21 mouse cellular contexts compared by ENCODE assay signal in genomic region chr3:157321834-157322233, GRCm38 (mm10).
A peak's percentile ranks its signal among the peaks of the same experiment; 100 is the strongest.
DNase-seq lines count a peak whose midpoint lies in the region; ATAC-seq and TF ChIP-seq lines count a peak whose summit lies in the region.
"Had no signal": no experiment of that assay in that cellular context is flagged by ENCODE, and none has a peak within 500 bp of the region (broad histone marks: within the 10 kb centered on the region; RNA-seq: fewer than 3 reads in every experiment).

No protein-coding gene starts in this region.

- H3K4me2 ChIP-seq in hindbrain, embryonic 12.5 days (replicated peaks): no peak overlapping the region
- no peak overlapping the region for H3K4me2 ChIP-seq in hindbrain, postnatal 0 days (ENCODE audit: low read depth, low read length)
- H3K4me2 ChIP-seq: embryonic facial prominence, embryonic 15.5 days; hindbrain, embryonic 15.5 days had no signal

- H3K27ac ChIP-seq in hindbrain, embryonic 12.5 days: no peak overlapping the region
- H3K27ac ChIP-seq in hindbrain, postnatal 0 days: no peak overlapping the region
- H3K27ac ChIP-seq in ES-Bruce4 (ENCODE audit: insufficient read depth, low read length): peak overlapping the region; percentile 98
- H3K27ac ChIP-seq: embryonic facial prominence, embryonic 15.5 days; gastrocnemius, adult 2 months; heart, embryonic 10.5 days; hindbrain, embryonic 15.5 days; limb, embryonic 10.5 days had no signal

- TF ChIP-seq EP300 in ES-Bruce4 (IDR thresholded peaks at IDR 0.05; ENCODE audit: insufficient read depth, low read depth, low read length): no peak

- peak; percentile 11 for DNase-seq in embryo, embryonic 10 days (ENCODE audit: low spot score)
- DNase-seq in embryo, embryonic 9.5 days (ENCODE audit: extremely low spot score): no peak
- DNase-seq in hindbrain, postnatal 0 days (ENCODE audit: low spot score): no peak
- peak; percentile 8 for DNase-seq in embryo, embryonic 11 days
- DNase-seq in B cell, adult 2 months: no peak
- no peak for DNase-seq in adrenal gland, postnatal 36 days
- DNase-seq: adrenal gland, adult 2 months; cerebellum, adult 9-11 months; gastrocnemius, adult 2 months; heart, postnatal 10 days; liver, postnatal 0 days; lung, postnatal 10 days; thymus, adult 2 months had no signal

- no peak overlapping the region for H3K4me3 ChIP-seq in hindbrain, embryonic 12.5 days
- no peak overlapping the region for H3K4me3 ChIP-seq in hindbrain, postnatal 0 days (ENCODE audit: low read length)
- H3K4me3 ChIP-seq in ES-Bruce4 (ENCODE audit: low read depth, low read length): no peak overlapping the region
- H3K4me3 ChIP-seq: embryonic facial prominence, embryonic 15.5 days; gastrocnemius, adult 2 months; heart, embryonic 10.5 days; hindbrain, embryonic 15.5 days; limb, embryonic 10.5 days had no signal

- 20% methylated on average over 1 of the region's 1 CpGs for WGBS in hindbrain, embryonic 12.5 days
- 35% methylated on average over 1 of the region's 1 CpGs for WGBS in hindbrain, postnatal 0 days

- no peak for TF ChIP-seq CTCF in hindbrain, postnatal 0 days (IDR thresholded peaks at IDR 0.05; ENCODE audit: low read depth)
- no peak for TF ChIP-seq CTCF in ES-Bruce4 (IDR thresholded peaks at IDR 0.05; ENCODE audit: low read depth, low read length)

- peak; percentile 60 for ATAC-seq in hindbrain, embryonic 12.5 days (ENCODE audit: low FRiP score)
- ATAC-seq in hindbrain, postnatal 0 days: no peak
- ATAC-seq: CD4-positive, CD25-positive, alpha-beta regulatory T cell, adult 4 months; intestine, postnatal 0 days; liver, postnatal 0 days had no signal

- no peaks in the 10 kb centered on the region for H3K9me3 ChIP-seq in hindbrain, embryonic 12.5 days (replicated peaks)
- no peaks in the 10 kb centered on the region for H3K9me3 ChIP-seq in hindbrain, postnatal 0 days (ENCODE audit: low read length)
- no peaks in the 10 kb centered on the region for H3K9me3 ChIP-seq in ES-Bruce4 (replicated peaks; ENCODE audit: control insufficient read depth, insufficient read depth, low read length, poor library complexity, severe bottlenecking)
- H3K9me3 ChIP-seq: embryonic facial prominence, embryonic 15.5 days; heart, embryonic 10.5 days; hindbrain, embryonic 15.5 days; limb, embryonic 10.5 days had no signal

- H3K4me1 ChIP-seq in hindbrain, embryonic 12.5 days: peaks cover 13% of the 10 kb centered on the region
- no peaks in the 10 kb centered on the region for H3K4me1 ChIP-seq in hindbrain, postnatal 0 days (ENCODE audit: insufficient read depth, low read length)
- H3K4me1 ChIP-seq in ES-Bruce4 (ENCODE audit: control insufficient read depth, insufficient read depth, low read length): no peaks in the 10 kb centered on the region
- H3K4me1 ChIP-seq: embryonic facial prominence, embryonic 15.5 days; heart, embryonic 10.5 days; limb, embryonic 10.5 days had no signal

- H3K9ac ChIP-seq in hindbrain, embryonic 12.5 days: no peak overlapping the region
- no peak overlapping the region for H3K9ac ChIP-seq in hindbrain, postnatal 0 days (replicated peaks; ENCODE audit: low read length)
- no peak overlapping the region for H3K9ac ChIP-seq in ES-Bruce4 (ENCODE audit: low read depth, poor library complexity, severe bottlenecking)
- H3K9ac ChIP-seq: embryonic facial prominence, embryonic 15.5 days; hindbrain, embryonic 15.5 days; liver, postnatal 0 days had no signal

- TF ChIP-seq POLR2A in ES-Bruce4 (IDR thresholded peaks at IDR 0.05; ENCODE audit: insufficient read depth, low read length): no peak

- H3K36me3 ChIP-seq in hindbrain, embryonic 12.5 days: no peaks in the 10 kb centered on the region
- H3K36me3 ChIP-seq in hindbrain, postnatal 0 days (ENCODE audit: insufficient read depth, low read length): no peaks in the 10 kb centered on the region
- no peaks in the 10 kb centered on the region for H3K36me3 ChIP-seq in ES-Bruce4 (ENCODE audit: control insufficient read depth, insufficient read depth, low read length, poor library complexity, severe bottlenecking)
- H3K36me3 ChIP-seq: embryonic facial prominence, embryonic 15.5 days; heart, embryonic 10.5 days; hindbrain, embryonic 15.5 days; limb, embryonic 10.5 days had no signal

- H3K27me3 ChIP-seq in hindbrain, embryonic 12.5 days: 0 out of 2 replicates have a peak, but pooled peaks cover 2% of the 10 kb centered on the region
- no peaks in the 10 kb centered on the region for H3K27me3 ChIP-seq in hindbrain, postnatal 0 days (ENCODE audit: insufficient read depth, low read length)
- no peaks in the 10 kb centered on the region for H3K27me3 ChIP-seq in ES-Bruce4 (ENCODE audit: control insufficient read depth, insufficient read depth, low read length, poor library complexity, severe bottlenecking)
- H3K27me3 ChIP-seq: embryonic facial prominence, embryonic 15.5 days; hindbrain, embryonic 15.5 days had no signal

Comparison
In these comparisons a context has a peak if more than half of its experiments do, and no peak if none do; other contexts are left out.
1. DNase-seq: peak in embryo, embryonic 10 days (single experiment) and embryo, embryonic 11 days (single experiment); none in embryo, embryonic 9.5 days (single experiment), hindbrain, postnatal 0 days (single experiment), B cell, adult 2 months (0 of 2) and adrenal gland, postnatal 36 days (0 of 2).